Mouse (Mus musculus) lung, postnatal 0 days (tissue): ENCODE measurements around the gene Spred1. TPM values are rescaled to one million over a fixed set of nuclear protein-coding genes. Genes with fewer than 3 reads are reported as not detected.

ENCODE experiments used
- ATAC-seq: fragments of 200-750 bp; cut with Nextera tagmentation; 2 replicates; pipeline ENCODE4 v1.8.0; 2017; ENCODE audit warnings: moderate library complexity
- DNase-seq: peaks from one replicate; pipeline ENCODE4 v3.0.0-alpha.2; 2016; ENCODE audit warnings: low spot score
- H3K27ac ChIP-seq: fragments of 300-500 bp; sonication (generic); 2 replicates; pipeline ENCODE4 v1.5.1; 2014; ENCODE audit warnings: antibody characterized with exemption, mild to moderate bottlenecking, low read length, mixed read lengths
- H3K27me3 ChIP-seq: fragments of 300-500 bp; sonication (generic); replicated peaks from 2 replicates; pipeline ENCODE4 v1.6.1; 2014; ENCODE audit warnings: low read length, mixed read lengths; ENCODE audit not compliant: insufficient read depth
- H3K36me3 ChIP-seq: fragments of 300-500 bp; sonication (generic); 2 replicates; pipeline ENCODE4 v1.6.1; 2014; ENCODE audit warnings: low read length, mixed read lengths; ENCODE audit not compliant: insufficient read depth
- H3K4me1 ChIP-seq: fragments of 300-500 bp; sonication (generic); 2 replicates; pipeline ENCODE4 v1.6.1; 2014; ENCODE audit warnings: antibody characterized with exemption, low read depth, low read length, mixed read lengths; ENCODE audit not compliant: insufficient read depth
- H3K4me2 ChIP-seq: fragments of 300-500 bp; sonication (generic); replicated peaks from 2 replicates; pipeline ENCODE4 v1.6.1; 2014; ENCODE audit warnings: low read depth, mild to moderate bottlenecking, low read length, moderate library complexity, mixed read lengths
- H3K4me3 ChIP-seq: fragments of 300-500 bp; sonication (generic); 2 replicates; pipeline ENCODE4 v1.5.1; 2014; ENCODE audit warnings: low read depth, low read length
- H3K9ac ChIP-seq: fragments of 300-500 bp; sonication (generic); replicated peaks from 2 replicates; pipeline ENCODE4 v1.6.1; 2014; ENCODE audit warnings: low read depth, mild to moderate bottlenecking
- H3K9me3 ChIP-seq: fragments of 300-500 bp; sonication (generic); 2 replicates; pipeline ENCODE4 v1.6.1; 2016; ENCODE audit warnings: low read length, mixed read lengths
- CTCF ChIP-seq: IDR thresholded peaks from 2 replicates; pipeline ENCODE4 v1.5.1; 2016; ENCODE audit warnings: antibody characterized with exemption, mild to moderate bottlenecking
- EP300 ChIP-seq: IDR thresholded peaks from 2 replicates; pipeline ENCODE4 v1.6.1; 2016; ENCODE audit warnings: antibody characterized with exemption, mild to moderate bottlenecking, control low read depth
- whole genome bisulfite sequencing: fragments of 180-500 bp; shearing (Covaris S2); extraction: QIAGEN DNeasy Blood & Tissue Kit; methylation state at CpG from one replicate; pipeline ENCODE4 v1.1.7; 2014; 5-methylcytosine and 5-hydroxymethylcytosine counted together
- polyA plus RNA-seq: library from polyadenylated mRNA; unstranded; fragments of >200 nt; fragmentation: Nextera tagmentation; extraction: Ambion mirVana; gene quantifications from 2 replicates; pipeline ENCODE4 v1.2.1, GENCODE M21; 2015

Spred1 gene
- polyA plus RNA-seq, 1 experiment from 2014 or later, result 12.5 TPM

DNA sequence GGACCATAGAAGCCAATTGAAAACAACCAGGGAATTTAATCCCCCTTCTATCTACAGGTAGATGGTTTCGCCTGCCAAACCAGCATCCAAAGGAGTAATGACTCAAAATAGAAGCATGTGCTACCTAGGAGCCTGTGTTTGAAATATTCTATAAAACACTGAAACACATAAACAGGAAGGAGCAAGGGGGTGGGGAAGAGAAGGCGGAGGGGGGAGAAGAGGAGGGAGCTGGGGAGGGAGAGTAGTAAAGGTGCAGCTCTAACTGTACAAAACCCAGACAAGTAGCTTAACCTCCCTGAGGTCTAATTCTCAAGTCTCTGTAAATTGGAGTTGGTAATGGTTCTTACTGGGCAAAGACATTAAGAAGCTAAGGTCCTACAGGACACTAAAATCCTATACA, 7.9 kb upstream of the Spred1 start:
- no peak overlapping the region for H3K4me3 ChIP-seq
- no peaks in the 10 kb centered on the region for H3K36me3 ChIP-seq
- no peak overlapping the region for H3K4me2 ChIP-seq
- H3K4me1 ChIP-seq, result peaks cover 5% of the 10 kb centered on the region; the same call in 1 of the 2 replicates
- ATAC-seq (no peak), DNase-seq (no peak)
- no peak overlapping the region for H3K9ac ChIP-seq
- no peak overlapping the region for H3K27ac ChIP-seq
- 69% methylated on average over 2 of the region's 2 CpGs for WGBS
- no peaks in the 10 kb centered on the region for H3K27me3 ChIP-seq
- H3K9me3 ChIP-seq, result no peaks in the 10 kb centered on the region
- TF ChIP-seq EP300 (no peak), CTCF (no peak)

DNA sequence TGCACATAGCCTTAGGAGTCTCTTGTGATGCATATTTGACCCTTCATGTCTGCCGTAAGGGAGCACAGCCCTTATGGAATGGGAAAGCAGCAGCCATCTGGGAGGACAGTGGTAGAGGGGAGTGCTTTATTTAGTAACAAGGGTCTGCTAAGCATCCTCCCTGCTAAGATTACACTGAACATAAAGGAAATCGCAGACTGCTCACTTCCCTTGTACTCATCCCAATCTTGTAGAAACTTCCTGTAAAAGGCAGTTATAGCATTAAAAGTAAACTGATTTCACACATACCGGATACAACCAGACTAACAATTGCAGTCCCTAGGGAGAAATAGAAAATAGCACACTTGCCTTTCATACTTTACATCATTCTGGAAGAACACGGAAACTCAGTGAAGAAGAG, 7.4 kb upstream of the Spred1 start:
- peaks cover 3% of the 10 kb centered on the region; the same call in 1 of the 2 replicates for H3K4me1 ChIP-seq
- no peak overlapping the region for H3K27ac ChIP-seq
- no peaks in the 10 kb centered on the region for H3K9me3 ChIP-seq
- H3K9ac ChIP-seq, result no peak overlapping the region
- no peak overlapping the region for H3K4me2 ChIP-seq
- H3K27me3 ChIP-seq, result no peaks in the 10 kb centered on the region
- no peak overlapping the region for H3K4me3 ChIP-seq
- no peaks in the 10 kb centered on the region for H3K36me3 ChIP-seq
- TF ChIP-seq CTCF (no peak), EP300 (peak; percentile 64; the same call in 1 of the 2 replicates)
- DNase-seq (peak; percentile 25), ATAC-seq (peak; percentile 58)
- WGBS, result 45% methylated on average over 4 of the region's 4 CpGs

DNA sequence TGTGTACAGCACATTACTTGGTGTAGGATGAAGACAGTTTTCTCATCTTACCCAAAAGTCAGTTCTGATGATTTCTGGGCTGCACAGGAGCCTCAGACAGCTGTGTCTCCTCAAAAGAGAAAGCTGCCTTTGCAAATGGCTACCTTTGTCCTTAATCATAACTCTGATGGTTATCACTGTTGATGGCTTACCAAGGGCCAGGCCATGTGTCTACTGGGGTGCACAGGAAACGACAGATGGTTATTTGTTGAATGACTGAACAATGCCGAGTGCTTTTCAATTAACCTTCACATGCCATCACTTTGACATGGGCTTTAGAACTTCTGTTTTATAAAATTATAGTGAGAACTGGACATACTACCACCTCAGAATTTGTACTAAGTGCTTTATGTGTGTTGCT, 2.7 kb upstream of the Spred1 start:
- TF ChIP-seq CTCF (no peak), EP300 (no peak)
- 58% methylated on average over 2 of the region's 2 CpGs for WGBS
- no peaks in the 10 kb centered on the region for H3K36me3 ChIP-seq
- peaks cover 11% of the 10 kb centered on the region; the same call in 1 of the 2 replicates for H3K4me1 ChIP-seq
- no peak overlapping the region for H3K9ac ChIP-seq
- ATAC-seq (no peak), DNase-seq (no peak)
- H3K27me3 ChIP-seq, result no peaks in the 10 kb centered on the region
- no peak overlapping the region for H3K4me3 ChIP-seq
- H3K27ac ChIP-seq, result no peak overlapping the region
- H3K4me2 ChIP-seq, result no peak overlapping the region
- no peaks in the 10 kb centered on the region for H3K9me3 ChIP-seq

DNA sequence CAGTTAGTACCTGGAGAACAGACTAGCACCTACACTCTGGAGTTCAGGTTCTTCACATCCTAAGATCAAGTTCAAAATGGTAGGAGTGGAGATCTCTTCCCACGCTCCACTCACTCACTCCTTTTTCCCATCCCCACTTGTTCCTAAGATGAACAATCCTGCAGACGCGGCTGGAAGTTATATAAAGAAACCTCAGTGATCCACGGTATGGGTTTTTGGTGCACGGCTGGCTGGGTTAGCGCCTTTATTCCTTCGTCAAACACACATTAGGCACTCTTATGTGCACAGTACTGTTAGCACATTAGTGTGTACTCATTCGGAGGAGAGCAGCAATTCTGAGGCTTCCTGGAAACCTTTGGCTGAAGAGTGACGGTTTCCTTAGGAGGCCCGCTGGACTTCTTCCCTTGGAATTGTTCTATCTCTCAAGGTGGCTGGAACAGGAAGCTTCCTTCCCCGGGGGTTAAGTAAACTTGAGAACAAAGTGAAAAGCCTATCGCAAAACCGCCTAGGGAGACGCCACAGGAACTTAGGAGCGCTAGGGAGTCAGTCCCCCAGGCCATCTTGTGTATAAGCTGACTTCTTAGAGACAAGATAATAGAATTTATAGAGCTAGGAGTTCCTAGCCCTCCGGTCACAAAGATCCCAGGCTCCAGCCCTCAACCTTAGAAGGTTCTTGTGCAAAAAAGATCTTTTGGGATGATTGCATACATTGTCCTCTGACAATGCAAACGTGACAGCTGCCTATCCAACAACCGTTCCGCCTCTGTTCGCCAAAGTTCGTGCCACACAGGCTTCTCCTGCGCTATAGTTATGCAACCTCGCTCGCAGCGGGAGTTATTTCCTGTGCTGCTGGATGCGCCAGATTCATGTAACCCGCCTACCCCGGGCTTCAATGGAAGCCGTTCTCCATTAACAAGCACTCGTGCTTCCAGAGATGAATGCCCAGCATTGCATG, 1.6 kb upstream of the Spred1 start:
- 7% methylated on average over 30 of the region's 30 CpGs for WGBS
- Histone ChIP-seq H3K4me1 (peaks cover 8% of the 10 kb centered on the region; the same call in 1 of the 2 replicates), H3K9ac (peak overlapping the region; percentile 93), H3K36me3 (no peaks in the 10 kb centered on the region), H3K27me3 (no peaks in the 10 kb centered on the region), H3K9me3 (no peaks in the 10 kb centered on the region), H3K27ac (peak overlapping the region; percentile 100), H3K4me2 (peak overlapping the region; percentile 60), H3K4me3 (peak overlapping the region; percentile 98)
- ATAC-seq (peak; percentile 63), DNase-seq (peak; percentile 92)
- TF ChIP-seq CTCF, result no peak
- TF ChIP-seq EP300, result no peak; the same call in 1 of the 2 replicates

DNA sequence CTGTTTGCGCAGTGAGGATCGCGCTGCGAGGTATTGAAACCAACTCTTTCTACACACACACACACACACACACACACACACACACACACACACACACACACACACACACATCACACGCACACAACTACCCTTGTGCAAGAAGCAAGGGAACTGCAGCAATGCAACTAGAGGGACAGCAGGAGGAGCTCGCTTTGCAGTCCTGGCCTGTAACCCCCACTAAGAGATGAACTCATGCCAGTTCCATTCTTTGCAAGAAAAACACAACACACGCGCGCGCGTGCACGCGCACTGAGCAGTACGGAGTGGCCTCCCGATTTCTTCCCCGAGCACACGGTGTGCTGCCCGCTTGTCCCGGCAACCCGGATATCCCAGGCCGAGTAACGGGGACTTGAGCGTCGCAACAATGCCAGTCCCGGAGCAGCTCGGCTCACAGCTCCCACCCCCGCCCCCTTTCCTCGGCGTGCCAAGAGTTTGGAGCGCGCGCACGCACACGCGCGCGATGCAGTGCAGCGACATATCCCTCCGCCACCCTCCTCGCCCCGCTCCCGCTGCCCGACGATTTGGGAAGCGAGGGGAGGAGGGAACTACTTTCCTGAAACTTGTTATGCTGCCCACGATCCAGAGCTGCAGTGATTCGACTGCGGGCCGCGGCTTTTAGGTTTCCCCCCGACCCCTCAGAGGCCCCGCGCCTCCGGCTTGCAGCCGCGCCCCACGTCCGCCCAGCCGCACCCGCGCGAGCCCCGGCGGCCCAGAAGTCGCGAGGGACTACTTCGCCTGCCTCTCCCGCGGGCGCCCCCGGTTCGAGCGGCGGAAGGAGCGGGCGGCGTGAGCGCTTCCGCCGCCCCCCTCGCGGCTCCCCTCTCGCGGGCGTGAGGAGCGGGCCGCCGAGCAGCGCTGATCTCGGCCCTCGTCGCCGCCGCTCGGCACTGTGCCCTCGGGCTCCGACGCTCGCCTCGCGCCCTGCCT, 645 bp upstream of the Spred1 start:
- peak overlapping the region; percentile 93 for H3K9ac ChIP-seq
- DNase-seq (peak; percentile 98), ATAC-seq (peak; percentile 78)
- peaks cover 7% of the 10 kb centered on the region; the same call in 1 of the 2 replicates for H3K4me1 ChIP-seq
- peak overlapping the region; percentile 60 for H3K4me2 ChIP-seq
- no peaks in the 10 kb centered on the region for H3K27me3 ChIP-seq
- H3K9me3 ChIP-seq, result no peaks in the 10 kb centered on the region
- peak overlapping the region; percentile 100 for H3K27ac ChIP-seq
- no peaks in the 10 kb centered on the region for H3K36me3 ChIP-seq
- WGBS, result 2% methylated on average over 77 of the region's 101 CpGs
- H3K4me3 ChIP-seq, result peak overlapping the region; percentile 98
- TF ChIP-seq CTCF (peak; percentile 79), EP300 (peak; percentile 34; the same call in 1 of the 2 replicates)
